Mouse (Mus musculus): ENCODE results near the gene Ftl1-ps1. TPM values are rescaled to one million over a fixed set of nuclear protein-coding genes. Genes with fewer than 3 reads are reported as not detected.

Gene Ftl1-ps1
- 38.5 and 60.1 TPM in 2 replicates for polyA plus RNA-seq (2012; rRNA removed)

DNA sequence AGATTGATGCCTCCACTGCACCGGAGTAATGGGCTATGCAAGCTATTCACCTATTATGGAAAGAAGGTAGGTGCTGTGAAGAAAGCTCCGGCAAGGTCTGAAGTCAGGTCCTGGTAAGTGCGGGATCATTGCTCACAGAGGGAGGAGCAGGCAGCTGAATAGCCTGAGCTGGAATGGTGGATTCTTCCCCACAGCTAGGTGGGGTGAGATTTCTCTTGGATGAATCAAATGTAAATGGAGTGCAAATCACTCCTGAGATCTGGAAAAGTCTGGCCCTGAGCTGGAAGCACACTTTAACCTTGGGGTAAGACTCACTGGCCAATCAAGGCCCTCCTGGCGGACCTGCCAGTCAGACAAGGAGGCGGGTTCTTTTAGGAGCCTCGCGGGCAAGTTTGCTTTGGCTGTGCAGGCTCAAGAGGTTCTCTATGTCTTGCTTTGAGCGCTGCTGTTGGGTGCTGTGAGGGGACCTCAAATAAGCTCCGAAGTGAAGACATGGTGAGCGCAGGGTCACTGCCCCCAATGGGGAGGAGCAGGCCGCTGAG is at the start of gene Ftl1-ps1:
TSS of gene Ftl1-ps1 (plus strand) at position 397 of the 542 bp plus-strand sequence.
- TF ChIP-seq POLR2A (IDR thresholded peaks at IDR 0.05; ENCODE audit: borderline replicate concordance, extremely low read depth, insufficient read depth, insufficient read length, poor library complexity, severe bottlenecking): no peak
- TF ChIP-seq CTCF (IDR thresholded peaks at IDR 0.05; ENCODE audit: borderline replicate concordance, extremely low read depth, insufficient read depth, insufficient read length): no peak
- peak; percentile 6 for DNase-seq (ENCODE audit: low read depth)

- no peak for DNase-seq (ENCODE audit: low read depth)
- TF ChIP-seq POLR2A (IDR thresholded peaks at IDR 0.05; ENCODE audit: borderline replicate concordance, extremely low read depth, insufficient read depth, insufficient read length, poor library complexity, severe bottlenecking) (no peak), CTCF (IDR thresholded peaks at IDR 0.05; ENCODE audit: borderline replicate concordance, extremely low read depth, insufficient read depth, insufficient read length) (no peak)
These were observed 49.0 kb upstream of the Ftl1-ps1 start for GRCm38 (mm10) chr13:74350435-74350906.

- DNase-seq (ENCODE audit: low read depth): no peak
- TF ChIP-seq CTCF (IDR thresholded peaks at IDR 0.05; ENCODE audit: borderline replicate concordance, extremely low read depth, insufficient read depth, insufficient read length): no peak
- TF ChIP-seq POLR2A (IDR thresholded peaks at IDR 0.05; ENCODE audit: borderline replicate concordance, extremely low read depth, insufficient read depth, insufficient read length, poor library complexity, severe bottlenecking): no peak
These were observed 43.0 kb upstream of the Ftl1-ps1 start for GRCm38 (mm10) chr13:74356491-74356890.

GRCm38 (mm10) chr13:74362218-74362617 is 37.3 kb upstream of the Ftl1-ps1 start:
- TF ChIP-seq CTCF (IDR thresholded peaks at IDR 0.05; ENCODE audit: borderline replicate concordance, extremely low read depth, insufficient read depth, insufficient read length) (no peak), POLR2A (IDR thresholded peaks at IDR 0.05; ENCODE audit: borderline replicate concordance, extremely low read depth, insufficient read depth, insufficient read length, poor library complexity, severe bottlenecking) (no peak)
- no peak for DNase-seq (ENCODE audit: low read depth)

DNA sequence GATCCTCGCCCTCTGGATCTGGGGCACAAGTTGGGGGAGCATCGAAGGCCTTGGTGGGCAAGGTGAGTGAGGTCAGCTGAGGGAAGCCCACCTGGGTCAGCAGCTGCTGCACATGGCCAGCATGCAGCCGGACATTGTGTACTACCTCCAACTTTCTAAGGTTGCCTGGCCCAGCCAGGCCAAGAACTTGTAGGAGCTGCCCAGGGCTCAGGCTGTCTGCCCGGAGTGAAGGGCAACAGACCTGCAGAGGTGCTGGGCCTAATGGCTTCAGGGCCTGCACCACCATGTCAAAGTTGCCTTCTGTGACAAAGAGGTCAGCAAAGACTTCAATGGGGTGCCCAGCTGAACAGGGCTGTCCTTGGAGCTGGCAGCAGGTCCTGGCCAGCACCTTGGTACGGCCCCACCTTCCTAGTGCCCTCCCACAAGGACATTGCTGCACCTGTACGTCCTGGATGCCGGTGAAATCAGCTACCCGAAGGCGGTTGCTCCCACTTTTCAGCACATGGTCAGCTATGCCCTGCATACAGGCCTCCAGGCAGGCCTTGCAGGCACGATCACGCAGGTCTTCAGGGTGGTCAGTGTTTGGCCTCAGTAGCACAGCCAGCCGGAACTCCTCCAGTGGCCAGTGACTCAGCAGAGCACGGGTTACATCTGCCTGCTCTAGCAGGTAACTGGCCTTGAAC is 36.2 kb upstream of the Ftl1-ps1 start:
- DNase-seq (ENCODE audit: low read depth): no peak
- TF ChIP-seq POLR2A (IDR thresholded peaks at IDR 0.05; ENCODE audit: borderline replicate concordance, extremely low read depth, insufficient read depth, insufficient read length, poor library complexity, severe bottlenecking) (no peak), CTCF (IDR thresholded peaks at IDR 0.05; ENCODE audit: borderline replicate concordance, extremely low read depth, insufficient read depth, insufficient read length) (no peak)

DNA sequence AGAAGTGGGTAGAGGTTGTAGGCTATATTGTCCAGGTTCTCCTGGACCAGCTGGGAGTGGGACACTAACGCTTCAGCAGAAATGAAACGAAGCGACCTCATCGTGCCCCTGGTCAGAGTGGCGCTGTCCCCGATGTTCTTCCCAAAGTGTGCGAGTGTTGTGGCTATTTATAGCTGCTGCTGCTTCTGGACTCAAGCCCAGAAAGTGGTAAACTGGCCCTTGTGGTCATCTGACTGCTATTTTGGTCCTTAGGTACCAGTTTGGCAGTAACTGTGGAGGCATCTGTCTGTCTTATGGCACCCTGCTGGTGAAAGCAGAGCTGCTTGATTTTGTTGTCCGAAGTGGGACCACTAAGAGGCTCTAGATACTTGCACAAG is 35.6 kb upstream of the Ftl1-ps1 start, which contains the start of gene Lrrc14b:
TSS of gene Lrrc14b (minus strand) at position 147 of the 377 bp plus-strand sequence.
- DNase-seq (ENCODE audit: low read depth): peak; percentile 5
- TF ChIP-seq POLR2A (IDR thresholded peaks at IDR 0.05; ENCODE audit: borderline replicate concordance, extremely low read depth, insufficient read depth, insufficient read length, poor library complexity, severe bottlenecking) (no peak), CTCF (IDR thresholded peaks at IDR 0.05; ENCODE audit: borderline replicate concordance, extremely low read depth, insufficient read depth, insufficient read length) (no peak)

DNA sequence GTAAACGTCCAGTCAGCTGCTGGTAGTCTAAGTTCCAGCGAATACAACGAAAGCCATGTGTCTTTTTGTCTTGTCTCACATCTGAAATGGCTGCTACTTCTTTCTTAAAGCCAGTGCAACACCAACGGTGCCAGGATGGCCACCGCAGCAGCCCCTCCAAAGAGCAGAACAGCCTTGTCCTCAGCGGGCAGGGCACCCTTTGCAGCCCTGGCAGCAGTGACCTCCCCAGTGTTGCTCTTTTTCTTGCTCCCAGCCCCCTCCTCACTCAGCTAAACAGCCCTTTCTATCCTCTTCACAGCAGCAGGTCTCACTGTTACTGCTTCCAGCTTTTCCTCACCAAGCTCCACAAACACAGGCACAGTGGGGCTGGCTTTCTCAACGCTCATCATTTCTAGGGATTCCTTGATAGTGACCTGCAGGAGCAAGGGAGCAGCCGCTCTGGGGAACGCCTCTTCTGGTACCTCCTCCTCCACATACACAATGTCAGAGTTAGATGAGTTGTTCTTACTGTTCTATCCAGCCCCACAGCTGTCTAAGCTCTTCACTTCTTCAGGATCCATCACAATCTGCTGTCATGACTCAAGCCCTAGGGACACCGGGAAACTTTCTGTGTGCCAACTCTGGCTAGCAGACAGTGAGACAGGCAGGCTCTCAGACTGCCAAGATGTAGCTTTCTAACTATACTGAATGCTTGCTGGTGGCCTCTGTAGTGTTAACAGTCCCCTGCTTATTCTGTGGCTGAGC is 17.8 kb upstream of the Ftl1-ps1 start:
- no peak for TF ChIP-seq POLR2A (IDR thresholded peaks at IDR 0.05; ENCODE audit: borderline replicate concordance, extremely low read depth, insufficient read depth, insufficient read length, poor library complexity, severe bottlenecking)
- TF ChIP-seq CTCF (IDR thresholded peaks at IDR 0.05; ENCODE audit: borderline replicate concordance, extremely low read depth, insufficient read depth, insufficient read length): no peak
- DNase-seq (ENCODE audit: low read depth): peak; percentile 59

- no peak for TF ChIP-seq CTCF (IDR thresholded peaks at IDR 0.05; ENCODE audit: borderline replicate concordance, extremely low read depth, insufficient read depth, insufficient read length)
- no peak for TF ChIP-seq POLR2A (IDR thresholded peaks at IDR 0.05; ENCODE audit: borderline replicate concordance, extremely low read depth, insufficient read depth, insufficient read length, poor library complexity, severe bottlenecking)
- peak; percentile 60 for DNase-seq (ENCODE audit: low read depth)
These were observed 17.2 kb upstream of the Ftl1-ps1 start for GRCm38 (mm10) chr13:74382289-74382688.

DNA sequence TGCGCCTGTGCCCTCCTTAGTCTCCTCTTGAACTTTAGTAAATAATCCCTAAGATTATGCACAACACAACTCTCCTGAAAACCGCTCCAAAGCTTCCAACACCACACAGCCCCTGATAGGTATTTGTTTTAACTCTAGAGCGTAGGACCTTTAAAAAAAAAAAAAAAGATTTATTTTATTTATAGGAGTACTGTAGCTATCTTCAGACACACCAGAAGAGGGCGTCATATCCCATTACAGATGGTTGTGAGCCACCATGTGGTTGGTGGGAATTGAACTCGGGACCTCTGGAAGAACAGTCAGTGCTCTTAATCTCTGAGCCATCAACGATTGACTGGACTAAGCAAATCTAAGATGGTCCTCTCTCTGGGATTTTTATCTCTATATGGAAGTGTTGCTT is 9.8 kb upstream of the Ftl1-ps1 start:
- TF ChIP-seq POLR2A (IDR thresholded peaks at IDR 0.05; ENCODE audit: borderline replicate concordance, extremely low read depth, insufficient read depth, insufficient read length, poor library complexity, severe bottlenecking) (no peak), CTCF (IDR thresholded peaks at IDR 0.05; ENCODE audit: borderline replicate concordance, extremely low read depth, insufficient read depth, insufficient read length) (no peak)
- DNase-seq (ENCODE audit: low read depth): no peak

DNA sequence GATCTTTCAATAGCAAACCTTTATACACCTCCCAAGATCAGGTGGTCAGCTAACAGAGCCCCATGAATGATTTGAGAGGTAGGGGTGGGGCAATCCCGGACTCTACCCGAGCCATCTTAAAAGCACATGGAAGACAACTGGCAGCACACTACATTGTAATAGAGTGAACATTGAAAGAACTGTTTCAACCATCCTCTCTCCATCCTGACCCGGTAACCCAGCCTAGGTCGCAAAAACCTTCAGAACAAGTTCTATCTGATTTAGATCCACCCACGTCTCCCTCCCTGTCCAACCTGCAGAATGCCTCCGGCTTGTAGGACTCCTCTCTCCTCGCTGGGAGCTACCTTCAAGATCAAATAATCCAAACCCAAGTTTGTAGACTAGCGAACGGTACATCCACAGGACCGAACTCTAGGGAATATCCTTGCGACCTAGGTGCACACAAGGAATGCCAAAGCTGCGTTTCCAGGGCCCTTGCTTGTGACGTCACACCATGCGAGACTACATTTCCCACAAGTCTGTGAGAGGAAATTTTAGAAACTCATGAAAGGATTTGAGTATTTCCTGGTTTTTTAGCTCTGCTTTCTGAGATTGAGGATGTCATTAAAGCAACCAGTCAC is 9.0 kb upstream of the Ftl1-ps1 start, which contains the start of gene Zfp72:
TSS of gene Zfp72 (minus strand) at position 466 of the 620 bp plus-strand sequence.
- no peak for TF ChIP-seq CTCF (IDR thresholded peaks at IDR 0.05; ENCODE audit: borderline replicate concordance, extremely low read depth, insufficient read depth, insufficient read length)
- TF ChIP-seq POLR2A (IDR thresholded peaks at IDR 0.05; ENCODE audit: borderline replicate concordance, extremely low read depth, insufficient read depth, insufficient read length, poor library complexity, severe bottlenecking): no peak
- DNase-seq (ENCODE audit: low read depth): peak; percentile 92

DNA sequence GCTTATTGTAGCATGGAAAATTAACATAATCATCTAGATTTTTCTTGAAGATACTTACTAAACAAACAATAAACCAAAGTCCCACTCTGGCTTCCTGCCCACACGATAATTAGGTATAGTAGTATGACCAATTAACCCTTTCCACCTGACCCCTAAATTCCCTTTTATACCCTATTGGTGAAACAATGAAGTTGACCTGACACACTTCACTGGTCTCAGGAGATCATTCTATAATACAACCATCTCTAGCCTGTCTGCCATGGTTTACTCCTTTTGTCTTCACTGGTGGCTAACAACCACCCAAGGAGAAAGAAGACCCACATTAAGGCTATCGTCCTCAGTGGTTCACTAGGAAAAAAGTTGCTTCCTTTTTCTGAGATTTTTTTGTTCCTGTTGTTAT is 8.3 kb upstream of the Ftl1-ps1 start:
- no peak for DNase-seq (ENCODE audit: low read depth)
- TF ChIP-seq CTCF (IDR thresholded peaks at IDR 0.05; ENCODE audit: borderline replicate concordance, extremely low read depth, insufficient read depth, insufficient read length): no peak
- no peak for TF ChIP-seq POLR2A (IDR thresholded peaks at IDR 0.05; ENCODE audit: borderline replicate concordance, extremely low read depth, insufficient read depth, insufficient read length, poor library complexity, severe bottlenecking)
